Mouse (Mus musculus) thymus, adult 2 months (tissue): ENCODE results near the gene Plac1. TPM values are rescaled to one million over a fixed set of nuclear protein-coding genes. Genes with fewer than 3 reads are reported as not detected.

Experiments used
- DNase-seq: peaks from one replicate; pipeline ENCODE4 v3.0.0; 2021
- H3K27ac ChIP-seq: fragments of 200-500 bp; 2 replicates; pipeline ENCODE4 v1.5.1; 2012; ENCODE audit warnings: low read length, control low read depth; ENCODE audit not compliant: control insufficient read depth, insufficient read depth
- H3K27me3 ChIP-seq: fragments of 200-500 bp; 2 replicates; pipeline ENCODE4 v1.6.1; 2012; ENCODE audit warnings: mild to moderate bottlenecking, low read length, moderate library complexity, mixed read lengths; ENCODE audit not compliant: control insufficient read depth, insufficient read depth
- H3K36me3 ChIP-seq: fragments of 200-500 bp; 2 replicates; pipeline ENCODE4 v1.6.1; 2012; ENCODE audit warnings: mild to moderate bottlenecking, low read length, moderate library complexity; ENCODE audit not compliant: control insufficient read depth, insufficient read depth
- H3K4me1 ChIP-seq: fragments of 200-500 bp; replicated peaks from 2 replicates; pipeline ENCODE4 v1.6.1; 2012; ENCODE audit warnings: low read length; ENCODE audit not compliant: control insufficient read depth, insufficient read depth
- H3K4me3 ChIP-seq: fragments of 200-500 bp; 2 replicates; pipeline ENCODE4 v1.5.1; 2012; ENCODE audit warnings: mild to moderate bottlenecking, low read length, control low read depth, moderate library complexity; ENCODE audit not compliant: control insufficient read depth, insufficient read depth
- CTCF ChIP-seq: fragments of 200-500 bp; IDR thresholded peaks from 2 replicates; pipeline ENCODE4 v1.5.1; 2012; ENCODE audit warnings: mild to moderate bottlenecking, control low read depth, low read length, moderate library complexity, borderline replicate concordance; ENCODE audit not compliant: control insufficient read depth, poor library complexity, insufficient read depth; ENCODE audit errors: extremely low read depth
- POLR2A ChIP-seq: fragments of 200-500 bp; IDR thresholded peaks from 2 replicates; pipeline ENCODE4 v1.6.1; 2012; ENCODE audit warnings: mild to moderate bottlenecking, low read length, control low read depth, moderate library complexity; ENCODE audit not compliant: control insufficient read depth, poor library complexity, insufficient read depth; ENCODE audit errors: extremely low read depth
- WGBS: fragments of 180-500 bp; shearing (Covaris S2); methylation state at CpG from one replicate; pipeline ENCODE4 v1.1.7; 2018; 5-methylcytosine and 5-hydroxymethylcytosine counted together
- polyA plus RNA-seq: library from polyadenylated mRNA; depleted of rRNA; stranded (reverse); fragments of >200 nt; gene quantifications from 2 replicates; pipeline ENCODE4 v1.2.3, GENCODE M21; 2012

Gene Plac1
- polyA plus RNA-seq, 1 experiment, result 0.31 TPM

DNA sequence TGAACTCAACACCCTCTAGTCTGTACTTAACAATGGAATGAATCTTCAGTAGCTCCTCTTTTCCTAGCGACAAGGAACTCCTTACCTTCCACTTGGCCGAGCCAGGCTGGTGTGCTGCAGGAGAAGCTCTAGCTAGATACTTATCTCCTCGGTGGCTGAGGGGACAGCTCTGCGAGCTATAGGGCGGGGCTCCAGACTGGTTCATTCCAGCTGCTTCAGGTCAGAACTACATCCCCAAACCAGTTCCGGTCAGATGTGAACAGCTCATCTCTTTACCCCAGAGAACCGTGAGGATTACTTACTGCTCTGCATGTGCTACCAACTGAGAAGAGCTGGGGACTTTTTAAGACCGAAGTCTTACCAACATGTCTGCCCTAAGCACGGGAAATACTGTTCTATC lies 26.3 kb upstream of the Plac1 start:
- Histone ChIP-seq H3K27ac (no peak overlapping the region), H3K27me3 (no peaks in the 10 kb centered on the region)
- TF ChIP-seq CTCF (no peak), POLR2A (no peak)

GRCm38 (mm10) chrX:53255195-53255594 lies 15.3 kb upstream of the Plac1 start:
- Histone ChIP-seq H3K4me1 (no peaks in the 10 kb centered on the region), H3K27me3 (no peaks in the 10 kb centered on the region), H3K27ac (no peak overlapping the region), H3K4me3 (no peak overlapping the region), H3K36me3 (no peaks in the 10 kb centered on the region)
- TF ChIP-seq CTCF, result no peak
- no peak for TF ChIP-seq POLR2A
- DNase-seq, result no peak

More for the DNA sequence above, 26.3 kb upstream of the Plac1 start:
- no peak for DNase-seq
- Histone ChIP-seq H3K4me3 (no peak overlapping the region), H3K36me3 (no peaks in the 10 kb centered on the region), H3K4me1 (peaks cover 8% of the 10 kb centered on the region)
- 87% methylated on average over 9 of the region's 9 CpGs for WGBS

DNA sequence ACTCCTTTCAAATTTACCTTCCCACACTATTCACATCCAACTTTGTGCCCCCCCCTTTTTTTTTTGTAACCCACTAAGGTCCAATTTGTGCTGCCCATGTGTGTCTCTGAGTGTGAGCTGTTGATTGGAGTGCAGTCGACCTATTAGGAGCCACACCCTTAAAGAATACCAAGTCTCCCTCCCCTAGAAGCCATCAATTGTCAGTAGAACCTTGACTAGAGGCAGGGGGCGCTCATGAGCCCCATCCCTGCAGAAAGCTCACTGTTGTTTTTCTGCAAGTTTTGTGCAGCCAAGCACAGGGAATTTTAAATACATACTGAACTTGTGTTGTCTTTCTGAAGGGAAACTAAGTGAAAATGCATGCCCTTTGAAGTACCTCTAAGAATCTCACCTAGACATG lies 1.9 kb downstream of the Plac1 start:
- DNase-seq, result peak; percentile 3
- no peak for TF ChIP-seq CTCF
- Histone ChIP-seq H3K4me1 (no peaks in the 10 kb centered on the region), H3K4me3 (no peak overlapping the region), H3K27me3 (no peaks in the 10 kb centered on the region), H3K27ac (no peak overlapping the region), H3K36me3 (no peaks in the 10 kb centered on the region)
- WGBS, result 3% methylated on average over 2 of the region's 2 CpGs

DNA sequence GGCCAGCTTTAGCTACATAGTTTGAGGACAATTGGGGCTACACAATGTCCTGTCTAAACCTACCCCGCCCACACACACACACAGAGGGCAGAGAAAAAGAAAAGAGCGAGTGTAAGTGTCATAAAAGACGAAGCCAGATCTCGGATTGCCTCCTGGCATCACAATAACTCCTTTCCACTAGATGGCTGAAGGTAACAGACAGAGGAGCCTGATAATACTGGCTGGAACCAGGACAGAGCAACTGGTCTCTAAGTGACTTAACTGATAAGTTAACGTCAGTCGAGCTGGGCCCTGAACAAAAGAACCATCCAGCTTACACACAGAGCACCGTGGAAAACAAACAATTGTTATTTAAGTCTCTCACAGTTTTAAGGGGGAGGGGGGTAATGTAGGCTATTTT lies 3.5 kb downstream of the Plac1 start:
- no peaks in the 10 kb centered on the region for H3K27me3 ChIP-seq
- WGBS, result 95% methylated on average over 7 of the region's 7 CpGs
- H3K27ac ChIP-seq, result no peak overlapping the region
- TF ChIP-seq POLR2A, result no peak
- TF ChIP-seq CTCF, result no peak
- H3K36me3 ChIP-seq, result no peaks in the 10 kb centered on the region
- no peaks in the 10 kb centered on the region; the same call in 1 of the 2 replicates for H3K4me1 ChIP-seq
- DNase-seq, result no peak
- no peak overlapping the region for H3K4me3 ChIP-seq

- Histone ChIP-seq H3K4me3 (no peak overlapping the region), H3K27ac (no peak overlapping the region), H3K27me3 (no peaks in the 10 kb centered on the region), H3K36me3 (no peaks in the 10 kb centered on the region), H3K4me1 (no peaks in the 10 kb centered on the region; the same call in 1 of the 2 replicates)
- no peak for DNase-seq
- TF ChIP-seq CTCF (no peak), POLR2A (no peak)
- 15% methylated on average over 3 of the region's 4 CpGs for WGBS
These were observed 6.2 kb downstream of the Plac1 start for GRCm38 (mm10) chrX:53233689-53234088.

- TF ChIP-seq CTCF, result no peak
- TF ChIP-seq POLR2A, result no peak
- WGBS, result 22% methylated on average over 13 of the region's 13 CpGs
- Histone ChIP-seq H3K36me3 (no peaks in the 10 kb centered on the region), H3K27ac (no peak overlapping the region), H3K4me1 (no peaks in the 10 kb centered on the region; the same call in 1 of the 2 replicates), H3K27me3 (no peaks in the 10 kb centered on the region), H3K4me3 (no peak overlapping the region)
- DNase-seq, result no peak
These were observed 7.9 kb downstream of the Plac1 start for GRCm38 (mm10) chrX:53231965-53232364.

DNA sequence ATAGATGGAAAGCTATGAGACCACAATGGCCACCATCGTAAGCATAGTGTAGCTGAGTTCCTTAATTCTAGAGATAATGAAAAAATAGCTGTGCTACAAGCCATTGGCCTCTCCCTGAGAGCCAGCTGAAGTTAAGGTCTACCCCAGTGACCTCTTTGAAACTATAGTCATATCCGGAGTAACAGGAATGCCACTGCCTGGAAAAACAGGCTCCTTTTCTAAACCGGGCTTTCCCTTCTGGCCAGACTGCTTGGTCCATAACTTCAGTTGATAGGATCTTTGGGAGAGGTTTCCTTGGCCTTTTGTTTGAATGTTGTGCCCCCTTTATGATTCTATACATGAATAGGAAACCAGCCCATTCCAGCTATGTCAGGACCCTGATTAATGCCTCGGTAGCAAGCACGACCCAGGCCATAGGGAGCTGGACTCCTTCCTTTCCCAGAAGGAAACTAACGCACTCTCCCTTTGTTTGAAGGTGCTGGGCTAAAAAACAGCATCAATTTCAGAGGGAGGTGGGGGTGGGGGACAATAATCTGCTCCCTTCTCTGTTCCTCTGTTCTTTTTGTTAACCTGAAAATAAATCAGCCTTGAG lies 15.5 kb downstream of the Plac1 start:
- Histone ChIP-seq H3K27ac (no peak overlapping the region), H3K27me3 (no peaks in the 10 kb centered on the region), H3K4me3 (no peak overlapping the region), H3K36me3 (no peaks in the 10 kb centered on the region), H3K4me1 (no peaks in the 10 kb centered on the region)
- WGBS, result 82% methylated on average over 6 of the region's 6 CpGs
- DNase-seq, result no peak
- TF ChIP-seq POLR2A (no peak), CTCF (no peak)
